Mouse (Mus musculus): ENCODE results near the gene Gm10190.

DNA sequence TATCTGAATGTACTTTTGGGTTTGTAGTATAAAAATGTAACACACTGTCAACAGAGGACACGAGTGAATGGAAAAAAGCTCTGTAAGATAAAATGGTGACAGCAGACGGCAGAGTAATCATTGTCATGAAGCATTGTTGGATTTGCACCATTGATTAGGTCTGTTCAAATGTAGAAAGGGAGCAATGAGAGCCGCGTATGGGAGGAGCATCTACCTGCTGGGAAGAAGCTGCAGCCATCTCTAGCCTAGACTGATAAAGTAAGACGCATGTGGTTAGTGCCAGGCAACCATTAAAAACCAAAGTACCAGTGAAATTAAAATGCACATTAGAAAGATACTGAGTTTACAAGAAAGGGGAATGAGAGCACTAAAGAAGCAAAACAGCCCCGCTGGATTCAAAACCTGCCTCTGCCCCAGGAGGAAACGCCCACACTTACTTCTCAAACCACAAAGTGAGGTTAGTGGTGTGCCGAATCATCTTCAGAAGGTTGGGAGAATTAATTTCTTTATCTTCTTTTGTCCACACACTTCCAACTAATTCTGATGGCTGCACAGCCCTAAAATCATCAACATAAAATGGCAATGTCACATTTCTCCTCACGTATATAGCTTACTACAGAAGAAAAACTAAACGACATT lies 45.4 kb upstream of the Gm10190 start:
- TF ChIP-seq POLR2A (IDR thresholded peaks at IDR 0.05; ENCODE audit: low read depth, low read length) = no peak
- no peak for TF ChIP-seq CTCF (IDR thresholded peaks at IDR 0.05; ENCODE audit: borderline replicate concordance, insufficient read depth, low read length)
